Mouse (Mus musculus) midbrain, embryonic 13.5 days (tissue): Measurements from ENCODE around the gene Aicda. TPM values are rescaled to one million over a fixed set of nuclear protein-coding genes. Genes with fewer than 3 reads are reported as not detected.
A peak's percentile ranks its signal among the peaks of the same experiment; 100 is the strongest.
"Not testable (repeated sequence)": the region's sequence is repeated elsewhere in the genome, so short reads cannot be mapped to it uniquely, and the experiment has no call there.

Experiments used
- ATAC-seq: fragments of 200-750 bp; cut with Nextera tagmentation; 2 replicates; pipeline ENCODE4 v1.8.0; 2017; ENCODE audit warnings: mild to moderate bottlenecking, moderate TSS enrichment, moderate library complexity
- H3K27ac ChIP-seq: fragments of 300-500 bp; sonication (generic); 2 replicates; pipeline ENCODE4 v1.5.1; 2015; ENCODE audit warnings: inconsistent platforms, mild to moderate bottlenecking, moderate library complexity
- H3K27me3 ChIP-seq: fragments of 300-500 bp; sonication (generic); 2 replicates; pipeline ENCODE4 v1.6.1; 2015; ENCODE audit warnings: mild to moderate bottlenecking, inconsistent platforms
- H3K36me3 ChIP-seq: fragments of 300-500 bp; sonication (generic); 2 replicates; pipeline ENCODE4 v1.6.1; 2015; ENCODE audit warnings: mild to moderate bottlenecking, inconsistent platforms
- H3K4me1 ChIP-seq: fragments of 300-500 bp; sonication (generic); replicated peaks from 2 replicates; pipeline ENCODE4 v1.6.1; 2015; ENCODE audit warnings: inconsistent platforms
- H3K4me2 ChIP-seq: fragments of 300-500 bp; sonication (generic); replicated peaks from 2 replicates; pipeline ENCODE4 v1.6.1; 2015; ENCODE audit warnings: moderate library complexity, mild to moderate bottlenecking, inconsistent platforms
- H3K4me3 ChIP-seq: fragments of 300-500 bp; sonication (generic); replicated peaks from 2 replicates; pipeline ENCODE4 v1.5.1; 2015; ENCODE audit warnings: mild to moderate bottlenecking, inconsistent platforms
- H3K9ac ChIP-seq: fragments of 300-500 bp; sonication (generic); replicated peaks from 2 replicates; pipeline ENCODE4 v1.6.1; 2015; ENCODE audit warnings: mild to moderate bottlenecking, inconsistent platforms
- H3K9me3 ChIP-seq: fragments of 300-500 bp; sonication (generic); 2 replicates; pipeline ENCODE4 v1.6.1; 2016; ENCODE audit warnings: mild to moderate bottlenecking, inconsistent platforms
- WGBS: fragments of 180-500 bp; shearing (Covaris S2); methylation state at CpG from one replicate; pipeline ENCODE4 v1.1.7; 2015; 5-methylcytosine and 5-hydroxymethylcytosine counted together
- polyA plus RNA-seq: library from polyadenylated mRNA; unstranded; fragments of >200 nt; fragmentation: Nextera tagmentation; extraction: Ambion mirVana; gene quantifications from 2 replicates; pipeline ENCODE4 v1.2.1, GENCODE M21; 2015

Aicda gene
- polyA plus RNA-seq = 0.34 and 0.47 TPM in 2 replicates

DNA sequence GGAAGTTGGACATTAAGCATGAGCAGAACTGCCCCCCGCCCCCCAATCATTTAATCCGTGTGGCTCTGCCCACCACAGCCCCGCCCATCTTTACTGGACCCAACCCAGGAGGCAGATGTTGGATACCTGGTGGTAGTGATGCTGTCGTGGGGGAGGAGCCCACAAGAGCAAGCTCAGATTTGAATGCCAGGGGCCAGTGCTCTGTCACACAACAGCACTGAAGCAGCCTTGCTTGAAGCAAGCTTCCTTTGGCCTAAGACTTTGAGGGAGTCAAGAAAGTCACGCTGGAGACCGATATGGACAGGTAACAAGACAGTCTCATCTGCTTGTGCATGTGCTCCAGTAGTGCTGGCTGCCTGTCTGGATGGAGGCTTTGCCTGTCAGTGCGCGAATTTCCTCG, at the start of gene Aicda:
TSS of gene Aicda (plus strand) at position 196 of the 400 bp plus-strand sequence.
- H3K36me3 ChIP-seq = no peaks in the 10 kb centered on the region
- no peaks in the 10 kb centered on the region for H3K9me3 ChIP-seq
- no peak for ATAC-seq
- H3K4me1 ChIP-seq = no peaks in the 10 kb centered on the region
- H3K4me2 ChIP-seq = no peak within 1 kb of the TSS
- WGBS = 62% methylated on average over 9 of the region's 9 CpGs
- no peak within 1 kb of the TSS for H3K4me3 ChIP-seq
- 0 out of 2 replicates have a peak, but pooled peaks cover 7% of the 10 kb centered on the region for H3K27me3 ChIP-seq
- H3K9ac ChIP-seq = no peak within 1 kb of the TSS
- no peak within 1 kb of the TSS for H3K27ac ChIP-seq

DNA sequence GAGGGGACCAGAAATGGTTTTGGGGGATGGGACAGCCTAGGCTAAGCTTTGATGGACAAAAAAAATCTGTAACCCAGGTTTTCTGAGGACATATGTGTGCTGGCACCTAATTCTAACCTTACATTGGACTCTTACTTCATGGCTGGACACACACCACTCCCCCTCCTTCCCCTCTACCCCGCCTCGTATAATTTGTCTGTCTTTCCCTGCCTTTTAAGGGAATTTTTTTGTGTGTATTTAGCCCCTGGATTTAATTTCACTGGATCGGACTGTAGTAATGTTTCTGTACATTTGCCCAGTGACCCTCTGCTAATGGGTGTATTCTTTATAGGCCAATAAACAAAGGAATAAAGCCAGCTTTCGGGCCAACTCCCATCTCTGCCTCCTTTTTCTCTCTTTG, 48.6 kb upstream of the Aicda start:
- Histone ChIP-seq H3K36me3 (no peaks in the 10 kb centered on the region), H3K9ac (no peak overlapping the region), H3K27ac (no peak overlapping the region), H3K4me2 (no peak overlapping the region), H3K9me3 (no peaks in the 10 kb centered on the region), H3K27me3 (no peaks in the 10 kb centered on the region), H3K4me1 (no peaks in the 10 kb centered on the region), H3K4me3 (no peak overlapping the region)
- ATAC-seq = no peak
- WGBS = 76% methylated on average over 4 of the region's 4 CpGs

DNA sequence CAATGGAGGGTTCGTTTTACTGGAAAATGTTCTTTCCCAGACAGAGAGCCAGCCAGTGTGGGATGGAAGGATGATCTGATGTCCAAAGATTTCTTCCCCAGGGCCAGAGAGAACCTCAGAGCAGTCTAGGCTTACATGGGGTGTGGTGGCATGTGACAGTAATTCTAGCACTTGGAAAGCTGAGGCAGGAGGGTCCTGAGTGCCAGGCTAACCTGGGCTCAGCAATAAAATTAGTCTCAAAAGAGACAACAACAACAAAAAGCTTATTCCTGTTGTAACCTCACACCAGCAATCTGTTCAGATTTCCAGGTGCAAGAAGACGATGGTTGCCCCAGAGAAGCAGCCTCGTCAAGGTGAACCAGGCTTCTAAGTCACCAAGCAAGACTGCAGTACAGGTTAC, 48.1 kb upstream of the Aicda start, which contains the start of gene Mfap5:
TSS of gene Mfap5 (plus strand) at position 301 of the 400 bp plus-strand sequence.
- 89% methylated on average over 3 of the region's 3 CpGs for WGBS
- no peaks in the 10 kb centered on the region for H3K9me3 ChIP-seq
- no peak within 1 kb of the TSS for H3K27ac ChIP-seq
- no peak for ATAC-seq
- no peaks in the 10 kb centered on the region for H3K36me3 ChIP-seq
- H3K27me3 ChIP-seq = no peaks in the 10 kb centered on the region
- H3K4me3 ChIP-seq = no peak within 1 kb of the TSS
- H3K9ac ChIP-seq = no peak within 1 kb of the TSS
- H3K4me1 ChIP-seq = no peaks in the 10 kb centered on the region
- no peak within 1 kb of the TSS for H3K4me2 ChIP-seq

DNA sequence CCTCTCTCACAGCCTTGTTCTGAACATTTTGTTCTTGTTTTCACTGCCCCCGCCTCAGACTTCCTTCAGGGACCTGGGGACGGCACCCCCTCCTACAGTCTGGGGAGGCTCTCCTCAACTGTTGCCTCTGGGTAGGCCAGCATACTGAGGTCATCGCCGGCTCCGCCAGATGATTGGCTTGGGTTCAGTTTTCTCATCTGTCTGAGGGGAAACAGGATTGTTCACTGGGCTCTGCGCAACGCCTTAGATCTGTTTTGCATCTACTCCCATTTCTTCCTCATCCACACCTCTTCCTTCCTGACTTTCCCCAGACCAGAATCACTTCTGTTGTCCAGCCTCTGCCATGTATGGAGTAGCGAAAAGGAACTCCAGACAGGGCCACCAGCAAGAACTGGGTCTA, 45.1 kb upstream of the Aicda start:
- Histone ChIP-seq H3K36me3 (no peaks in the 10 kb centered on the region), H3K9ac (no peak overlapping the region)

DNA sequence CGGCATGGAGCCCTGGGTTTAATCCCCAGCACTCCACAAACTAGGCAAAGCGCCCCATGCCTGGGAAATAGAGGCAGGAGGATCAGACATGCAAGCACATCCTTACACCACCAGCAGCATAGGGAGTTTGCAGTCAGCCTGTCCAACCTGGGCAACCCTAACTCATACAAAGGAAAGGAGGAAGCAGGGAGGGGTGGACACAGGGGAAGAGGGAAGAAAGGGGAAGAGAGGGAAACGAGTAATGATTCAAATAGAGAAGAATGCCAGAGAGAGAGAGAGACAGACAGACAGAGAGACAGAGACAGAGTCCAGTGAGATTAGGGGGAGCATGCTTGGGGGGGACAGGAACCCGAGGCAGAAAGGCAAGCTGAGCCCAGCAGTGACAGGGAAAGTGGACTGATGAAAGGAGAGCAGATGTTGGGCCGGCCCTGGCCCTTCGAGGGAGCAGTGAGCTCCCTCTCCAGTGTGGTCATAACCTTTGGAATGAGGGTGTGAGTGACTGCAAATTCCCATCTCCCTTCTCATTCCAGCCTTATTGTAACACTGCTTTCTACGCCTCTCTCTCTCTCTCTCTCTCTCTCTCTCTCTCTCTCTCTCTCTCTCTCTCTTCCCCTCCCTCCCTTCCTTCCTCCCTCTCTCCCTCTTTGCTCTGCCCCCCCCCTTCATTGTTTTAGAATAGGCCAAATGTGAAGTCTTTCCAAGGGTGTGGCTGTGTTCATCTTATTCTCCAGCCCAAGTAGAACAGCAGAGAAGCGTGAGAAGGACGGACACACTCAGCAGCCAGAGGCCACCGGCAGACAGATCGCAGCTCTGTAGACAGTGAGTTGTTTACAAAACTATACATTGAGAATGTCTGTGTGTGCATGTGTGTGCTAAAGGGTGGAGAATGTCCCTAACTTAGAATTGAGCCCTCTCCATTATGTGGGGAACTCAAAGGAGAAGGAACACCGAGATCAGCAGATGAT, 40.4 kb upstream of the Aicda start:
- Histone ChIP-seq H3K36me3 (no peaks in the 10 kb centered on the region), H3K27me3 (no peaks in the 10 kb centered on the region), H3K4me1 (no peaks in the 10 kb centered on the region), H3K4me3 (no peak overlapping the region), H3K9me3 (no peaks in the 10 kb centered on the region), H3K4me2 (no peak overlapping the region), H3K9ac (no peak overlapping the region), H3K27ac (no peak overlapping the region)
- WGBS = 76% methylated on average over 12 of the region's 12 CpGs
- no peak for ATAC-seq

More for the DNA sequence above, 45.1 kb upstream of the Aicda start:
- Histone ChIP-seq H3K4me3 (no peak overlapping the region), H3K4me2 (no peak overlapping the region), H3K9me3 (no peaks in the 10 kb centered on the region), H3K27ac (no peak overlapping the region), H3K4me1 (no peaks in the 10 kb centered on the region), H3K27me3 (no peaks in the 10 kb centered on the region)
- WGBS = 87% methylated on average over 8 of the region's 8 CpGs
- no peak for ATAC-seq

DNA sequence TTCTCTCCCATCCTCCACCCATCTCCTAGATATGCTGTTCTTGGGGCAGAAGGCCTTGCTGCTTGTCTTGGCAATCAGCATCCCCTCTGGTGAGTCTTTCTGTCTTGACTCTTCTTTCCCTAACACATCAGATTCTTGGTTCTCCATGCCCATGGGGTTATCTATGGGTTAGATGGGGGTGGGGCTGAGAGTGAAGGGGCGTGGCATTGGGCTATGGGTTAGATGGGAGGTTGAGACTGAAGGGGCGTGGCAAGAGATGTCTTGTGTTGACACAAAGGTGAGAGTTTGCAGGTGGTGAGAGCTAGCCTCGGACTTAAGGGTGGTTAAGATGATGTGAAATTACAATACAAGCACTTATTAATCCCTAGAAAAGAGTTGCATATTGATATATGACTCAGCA, 39.3 kb upstream of the Aicda start:
- H3K4me3 ChIP-seq = no peak overlapping the region
- no peaks in the 10 kb centered on the region for H3K36me3 ChIP-seq
- H3K27me3 ChIP-seq = no peaks in the 10 kb centered on the region
- H3K27ac ChIP-seq = no peak overlapping the region
- no peaks in the 10 kb centered on the region for H3K9me3 ChIP-seq
- no peak overlapping the region for H3K9ac ChIP-seq
- H3K4me2 ChIP-seq = no peak overlapping the region
- WGBS = 80% methylated on average over 3 of the region's 3 CpGs
- no peak for ATAC-seq
- H3K4me1 ChIP-seq = no peaks in the 10 kb centered on the region

DNA sequence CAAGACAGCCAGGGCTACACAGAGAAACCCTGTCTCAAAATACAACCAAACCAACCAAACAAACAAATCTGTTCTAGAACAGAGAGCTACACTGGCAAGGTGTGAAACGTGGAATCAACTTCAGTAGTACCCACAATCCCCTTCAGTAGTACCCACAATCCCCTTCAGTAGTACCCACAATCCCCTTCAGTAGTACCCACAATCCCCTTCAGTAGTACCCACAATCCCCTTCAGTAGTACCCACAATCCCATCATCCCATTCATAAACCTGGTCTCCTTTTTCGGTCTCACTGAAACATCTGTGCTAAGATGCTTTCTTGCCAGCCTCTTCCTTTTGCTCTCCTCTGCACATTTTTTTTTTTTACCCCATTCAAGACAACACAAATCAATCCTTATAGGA, 37.8 kb upstream of the Aicda start:
- not testable (repeated sequence) for H3K4me2 ChIP-seq, H3K4me1 ChIP-seq, H3K9ac ChIP-seq, H3K27me3 ChIP-seq, ATAC-seq, H3K27ac ChIP-seq, H3K9me3 ChIP-seq, H3K4me3 ChIP-seq, H3K36me3 ChIP-seq
- WGBS = 93% methylated on average over 2 of the region's 2 CpGs

DNA sequence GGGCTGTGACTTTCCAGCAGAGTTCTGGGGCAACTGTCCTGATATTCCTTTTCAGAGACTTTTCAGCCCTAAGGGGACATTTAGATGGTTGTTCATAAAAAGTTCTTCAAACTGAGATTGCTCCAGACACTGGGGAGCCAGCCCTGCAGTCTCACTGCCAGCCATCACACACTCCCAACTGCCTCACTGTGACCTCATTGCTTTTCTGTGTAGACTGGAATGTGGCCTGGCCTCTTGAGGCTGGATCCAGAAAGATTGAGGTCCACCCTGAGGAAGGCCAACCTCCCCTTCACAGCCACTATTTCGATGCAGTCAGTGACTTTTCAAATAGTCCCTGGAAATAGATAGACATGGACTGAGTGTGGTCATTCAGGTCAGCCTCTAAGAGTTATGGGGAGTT, 35.9 kb upstream of the Aicda start:
- H3K4me3 ChIP-seq = no peak overlapping the region
- no peaks in the 10 kb centered on the region for H3K36me3 ChIP-seq
- no peak overlapping the region for H3K27ac ChIP-seq
- WGBS = 100% methylated on average over 1 of the region's 1 CpGs
- H3K27me3 ChIP-seq = no peaks in the 10 kb centered on the region
- H3K4me1 ChIP-seq = no peaks in the 10 kb centered on the region
- no peak overlapping the region for H3K9ac ChIP-seq
- ATAC-seq = no peak
- H3K4me2 ChIP-seq = no peak overlapping the region
- H3K9me3 ChIP-seq = no peaks in the 10 kb centered on the region

DNA sequence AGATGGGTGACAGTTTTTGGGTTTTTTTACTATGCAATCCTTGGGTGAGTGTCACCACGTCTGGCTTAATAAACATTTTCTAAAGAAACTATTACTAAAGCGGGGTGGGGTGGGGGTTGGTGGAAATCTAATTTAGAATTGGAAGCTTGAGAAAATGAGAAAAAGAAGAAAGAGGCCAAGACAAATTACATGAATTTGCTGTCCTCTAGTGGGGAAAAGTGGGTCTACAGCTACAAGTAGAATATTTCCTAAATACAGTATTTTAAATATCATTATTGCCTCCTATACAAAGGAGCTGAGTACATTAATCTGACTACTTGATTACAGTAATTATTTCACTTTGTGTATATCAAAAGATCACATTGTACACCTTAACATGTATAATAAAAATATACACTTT, 34.2 kb upstream of the Aicda start:
- Histone ChIP-seq H3K27ac (no peak overlapping the region), H3K4me2 (no peak overlapping the region), H3K9ac (no peak overlapping the region), H3K9me3 (no peaks in the 10 kb centered on the region), H3K36me3 (no peaks in the 10 kb centered on the region), H3K4me3 (no peak overlapping the region), H3K4me1 (no peaks in the 10 kb centered on the region), H3K27me3 (no peaks in the 10 kb centered on the region)
- WGBS = 36% methylated on average over 2 of the region's 2 CpGs
- no peak for ATAC-seq

DNA sequence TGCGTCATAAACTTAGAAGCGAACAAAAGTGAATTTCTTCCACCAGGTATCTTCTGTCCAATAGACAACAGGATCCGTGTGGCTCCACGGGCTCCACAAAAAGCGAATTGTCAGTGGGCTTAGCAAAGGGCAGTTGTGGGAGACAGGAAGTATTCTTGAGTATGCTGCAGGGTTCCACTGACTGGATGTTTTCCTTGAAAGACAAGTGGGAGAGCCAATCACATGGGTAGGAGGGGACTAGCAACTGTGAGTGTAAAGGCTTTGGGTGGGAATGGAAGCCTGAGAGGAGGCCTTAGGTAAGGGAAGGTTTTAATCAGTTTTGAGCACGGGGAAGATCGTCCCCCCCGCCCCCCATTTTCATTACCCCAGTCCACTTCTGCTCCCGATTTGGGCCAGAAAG, 31.0 kb upstream of the Aicda start:
- H3K4me2 ChIP-seq = no peak overlapping the region

DNA sequence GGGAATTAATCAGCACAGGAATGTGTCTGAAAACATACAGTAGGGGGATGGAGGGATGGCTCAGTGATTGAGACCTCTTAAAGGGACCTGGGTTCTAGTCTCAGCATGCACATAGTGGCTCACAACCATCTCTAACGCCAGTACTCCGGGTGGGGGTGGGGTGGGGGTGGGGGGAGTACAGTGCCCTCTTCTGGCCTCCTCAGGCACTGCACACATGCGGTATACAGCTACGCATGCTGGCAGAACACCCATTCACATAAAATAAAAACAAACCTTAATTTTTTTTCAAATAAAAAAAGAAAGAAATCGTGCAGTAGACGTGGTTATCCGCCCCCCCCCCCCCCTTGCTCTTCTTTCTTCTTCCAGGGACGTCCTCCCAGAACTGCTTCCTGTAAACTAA, 30.3 kb upstream of the Aicda start:
- Histone ChIP-seq H3K36me3 (no peaks in the 10 kb centered on the region), H3K9ac (no peak overlapping the region), H3K4me3 (no peak overlapping the region), H3K4me2 (no peak overlapping the region), H3K27ac (no peak overlapping the region), H3K27me3 (no peaks in the 10 kb centered on the region), H3K9me3 (no peaks in the 10 kb centered on the region), H3K4me1 (no peaks in the 10 kb centered on the region)
- ATAC-seq = no peak
- WGBS = 90% methylated on average over 8 of the region's 8 CpGs

More for the DNA sequence above, 31.0 kb upstream of the Aicda start:
- Histone ChIP-seq H3K9ac (no peak overlapping the region; the same call in 1 of the 2 replicates), H3K36me3 (no peaks in the 10 kb centered on the region), H3K9me3 (no peaks in the 10 kb centered on the region), H3K4me3 (no peak overlapping the region), H3K27me3 (no peaks in the 10 kb centered on the region), H3K27ac (no peak overlapping the region), H3K4me1 (no peaks in the 10 kb centered on the region)
- peak; percentile 82 for ATAC-seq
- 70% methylated on average over 9 of the region's 9 CpGs for WGBS

DNA sequence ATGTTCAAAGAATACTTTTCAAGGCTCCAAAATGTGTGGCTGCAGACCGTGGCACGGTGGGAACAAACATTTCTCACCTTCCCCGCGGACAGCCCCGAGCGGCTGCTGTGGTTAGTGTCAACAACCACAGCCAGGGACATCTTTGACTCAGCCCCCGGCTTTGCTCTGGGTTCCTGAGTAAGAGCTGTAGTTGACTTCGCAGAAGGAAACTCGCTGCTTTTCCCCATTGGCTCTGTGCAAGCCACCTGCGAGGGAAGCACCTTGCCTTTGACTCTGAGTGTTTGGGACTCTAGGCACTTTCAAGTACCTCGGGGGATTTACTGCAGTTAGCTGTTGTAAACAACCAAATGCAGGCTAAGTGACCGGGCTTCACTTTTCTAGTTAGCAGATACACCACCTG, 26.0 kb upstream of the Aicda start:
- Histone ChIP-seq H3K9me3 (no peaks in the 10 kb centered on the region), H3K9ac (no peak overlapping the region), H3K4me2 (no peak overlapping the region), H3K27ac (no peak overlapping the region), H3K4me1 (no peaks in the 10 kb centered on the region), H3K36me3 (no peaks in the 10 kb centered on the region), H3K27me3 (no peaks in the 10 kb centered on the region), H3K4me3 (no peak overlapping the region)
- ATAC-seq = no peak
- WGBS = 65% methylated on average over 12 of the region's 12 CpGs
